Mouse (Mus musculus) adrenal gland, postnatal 14 days (tissue): Measurements from ENCODE around the gene Dusp16. TPM values are rescaled to one million over a fixed set of nuclear protein-coding genes. Genes with fewer than 3 reads are reported as not detected.
"Not testable (repeated sequence)": the region's sequence is repeated elsewhere in the genome, so short reads cannot be mapped to it uniquely, and the experiment has no call there.

Source experiments
- DNase-seq: peaks from one replicate; pipeline ENCODE4 v3.0.0; 2021; ENCODE audit warnings: mixed read lengths
- total RNA-seq: library from RNA; stranded (reverse); gene quantifications from 2 replicates; pipeline ENCODE4 v1.2.3, GENCODE M21; 2021

The Dusp16 gene
- total RNA-seq, 1 experiment from 2014 or later: 22.8 TPM

- DNase-seq: peak; percentile 59
Measured at GRCm38 (mm10) chr6:134700451-134701210, 91.8 kb downstream of the Dusp16 start.

GRCm38 (mm10) chr6:134698243-134698642 lies 94.2 kb downstream of the Dusp16 start:
- DNase-seq: no peak

- no peak for DNase-seq
Measured at GRCm38 (mm10) chr6:134696554-134696953, 95.9 kb downstream of the Dusp16 start.

- DNase-seq: peak; percentile 67
Measured at GRCm38 (mm10) chr6:134696146-134696545, 96.3 kb downstream of the Dusp16 start.

GRCm38 (mm10) chr6:134695625-134696024 lies 96.8 kb downstream of the Dusp16 start:
- no peak for DNase-seq

- DNase-seq: no peak
Measured at GRCm38 (mm10) chr6:134694988-134695387, 97.4 kb downstream of the Dusp16 start.

GRCm38 (mm10) chr6:134694498-134694897 lies 97.9 kb downstream of the Dusp16 start:
- no peak for DNase-seq

- DNase-seq: no peak
Measured at GRCm38 (mm10) chr6:134685515-134685914, 106.9 kb downstream of the Dusp16 start.

GRCm38 (mm10) chr6:134685040-134685439 lies 107.4 kb downstream of the Dusp16 start:
- no peak for DNase-seq

GRCm38 (mm10) chr6:134684354-134684915 lies 108.0 kb downstream of the Dusp16 start:
- DNase-seq: no peak

GRCm38 (mm10) chr6:134679330-134679729 lies 113.1 kb downstream of the Dusp16 start:
- not testable (repeated sequence) for DNase-seq

GRCm38 (mm10) chr6:134678037-134678436 lies 114.4 kb downstream of the Dusp16 start:
- DNase-seq: no peak

- DNase-seq: no peak
Measured at GRCm38 (mm10) chr6:134677504-134677903, 114.9 kb downstream of the Dusp16 start.

GRCm38 (mm10) chr6:134673712-134674111 lies 118.7 kb downstream of the Dusp16 start:
- not testable (repeated sequence) for DNase-seq

GRCm38 (mm10) chr6:134670881-134671411 lies 121.5 kb downstream of the Dusp16 start:
- DNase-seq: peak; percentile 52

GRCm38 (mm10) chr6:134669179-134669865 lies 123.1 kb downstream of the Dusp16 start:
- DNase-seq: no peak

- no peak for DNase-seq
Measured at GRCm38 (mm10) chr6:134668519-134668918, 123.9 kb downstream of the Dusp16 start.

- no peak for DNase-seq
Measured at GRCm38 (mm10) chr6:134665817-134666216, 126.6 kb downstream of the Dusp16 start.

Other genes with a start within 250 kb of the Dusp16 start
- gene Lrp6, start 225.7 kb downstream of the Dusp16 start, total RNA-seq: 81.5 and 89.2 TPM in 2 replicates
- 4.7 and 5.7 TPM in 2 replicates for gene Mansc1, start 160.1 kb downstream of the Dusp16 start, total RNA-seq
- gene Borcs5, start 153.1 kb downstream of the Dusp16 start, total RNA-seq: 11.9 TPM in 2 replicates
- 17.2 and 21.1 TPM in 2 replicates for gene Crebl2, start 37.5 kb upstream of the Dusp16 start, total RNA-seq
- gene Gpr19, start 106.0 kb upstream of the Dusp16 start, total RNA-seq: 10.0 and 11.8 TPM in 2 replicates
- 42.8 and 48.0 TPM in 2 replicates for gene Cdkn1b, start 127.8 kb upstream of the Dusp16 start, total RNA-seq
- 12.0 and 18.0 TPM in 2 replicates for gene Apold1, start 189.1 kb upstream of the Dusp16 start, total RNA-seq
- gene Ddx47, start 219.0 kb upstream of the Dusp16 start, total RNA-seq: 56.9 and 61.2 TPM in 2 replicates